Mouse (Mus musculus) activated CD4-positive, CD25-positive, alpha-beta regulatory T cell, adult 4 months (primary cell): ENCODE results near the gene Ncoa6. TPM values are rescaled to one million over a fixed set of nuclear protein-coding genes. Genes with fewer than 3 reads are reported as not detected.

ENCODE experiments used
- ATAC-seq: one replicate; pipeline ENCODE4 v1.8.0; 2017
- polyA plus RNA-seq, 2 experiments: library from polyadenylated mRNA; unstranded; fragments of 100-300 nt; shearing (Covaris generic); gene quantifications; one replicate each; pipeline ENCODE4 v1.2.1; 2017

The Ncoa6 gene
- polyA plus RNA-seq, 2 experiments from 2014 or later: 13.0 to 13.8 TPM

GRCm38 (mm10) chr2:155367635-155368284, 105.9 kb downstream of the Ncoa6 start:
- no peak for ATAC-seq

- no peak for ATAC-seq
These were observed 115.9 kb downstream of the Ncoa6 start for GRCm38 (mm10) chr2:155357686-155358399.

GRCm38 (mm10) chr2:155356971-155357591, 116.6 kb downstream of the Ncoa6 start, which contains the start of gene Pigu:
Gene Pigu (minus strand): TSS chr2:155357430.
- peak; percentile 100 for ATAC-seq

GRCm38 (mm10) chr2:155354402-155354801, 119.3 kb downstream of the Ncoa6 start:
- no peak for ATAC-seq

- ATAC-seq: no peak
These were observed 127.0 kb downstream of the Ncoa6 start for GRCm38 (mm10) chr2:155346670-155347069.

Other genes starting within 250 kb of the Ncoa6 start
- gene Dynlrb1, start 237.4 kb downstream of the Ncoa6 start, polyA plus RNA-seq: 100 to 1,000 TPM; 330 to 375 TPM
- gene Map1lc3a, start 197.6 kb downstream of the Ncoa6 start, polyA plus RNA-seq: 1 to 10 TPM; 1.4 to 2.3 TPM
- 10 to 100 TPM; 33.8 to 34.1 TPM for gene Pigu, start 116.5 kb downstream of the Ncoa6 start, polyA plus RNA-seq
- gene Trp53inp2, start 92.8 kb downstream of the Ncoa6 start, polyA plus RNA-seq: 1 to 10 TPM in 1 of 2 experiments, under 1 TPM in 1; 0.78 to 1.7 TPM
- 10 to 100 TPM; 13.9 to 16.4 TPM for gene Acss2, start 44.1 kb upstream of the Ncoa6 start, polyA plus RNA-seq
- 1 to 10 TPM; 4.6 to 8.2 TPM for gene Ggt7, start 44.3 kb upstream of the Ncoa6 start, polyA plus RNA-seq
- 10 to 100 TPM; 13.8 to 15.7 TPM for gene Gss, start 118.9 kb upstream of the Ncoa6 start, polyA plus RNA-seq
- gene Myh7b, start 137.3 kb upstream of the Ncoa6 start, polyA plus RNA-seq: not detected
- gene Trpc4ap, start 218.5 kb upstream of the Ncoa6 start, polyA plus RNA-seq: 10 to 100 TPM; 55.4 to 66.2 TPM